Mouse (Mus musculus) midbrain, postnatal 0 days (tissue): ENCODE data around the gene Elmsan1. TPM values are rescaled to one million over a fixed set of nuclear protein-coding genes. Genes with fewer than 3 reads are reported as not detected.

Experiments used
- ATAC-seq: fragments of 200-750 bp; cut with Nextera tagmentation; 2 replicates; pipeline ENCODE4 v1.8.0; 2017; ENCODE audit warnings: moderate number of reproducible peaks, mild to moderate bottlenecking, moderate TSS enrichment, moderate library complexity; ENCODE audit not compliant: low FRiP score
- DNase-seq: peaks from one replicate; pipeline ENCODE4 v3.0.0-alpha.2; 2015; ENCODE audit warnings: low spot score
- H3K27ac ChIP-seq: fragments of 300-500 bp; sonication (generic); 2 replicates; pipeline ENCODE4 v1.5.1; 2014; ENCODE audit warnings: low read depth, mild to moderate bottlenecking, low read length, mixed read lengths
- H3K27me3 ChIP-seq: fragments of 300-500 bp; sonication (generic); 2 replicates; pipeline ENCODE4 v1.6.1; 2014; ENCODE audit warnings: low read length, control low read depth, mixed read lengths; ENCODE audit not compliant: insufficient read depth
- H3K36me3 ChIP-seq: fragments of 300-500 bp; sonication (generic); 2 replicates; pipeline ENCODE4 v1.6.1; 2014; ENCODE audit warnings: low read length, control low read depth, mixed read lengths; ENCODE audit not compliant: insufficient read depth
- H3K4me1 ChIP-seq: fragments of 300-500 bp; sonication (generic); 2 replicates; pipeline ENCODE4 v1.6.1; 2014; ENCODE audit warnings: mild to moderate bottlenecking, control low read depth, antibody characterized with exemption, low read length, mixed read lengths; ENCODE audit not compliant: insufficient read depth
- H3K4me2 ChIP-seq: fragments of 300-500 bp; sonication (generic); 2 replicates; pipeline ENCODE4 v1.6.1; 2014; ENCODE audit warnings: low read depth, mild to moderate bottlenecking, low read length, mixed read lengths; ENCODE audit not compliant: poor library complexity, severe bottlenecking
- H3K4me3 ChIP-seq: fragments of 300-500 bp; sonication (generic); 2 replicates; pipeline ENCODE4 v1.5.1; 2014; ENCODE audit warnings: low read depth, mild to moderate bottlenecking, low read length, moderate library complexity
- H3K9ac ChIP-seq: fragments of 300-500 bp; sonication (generic); replicated peaks from 2 replicates; pipeline ENCODE4 v1.6.1; 2014; ENCODE audit warnings: mild to moderate bottlenecking, low read length, moderate library complexity, mixed read lengths; ENCODE audit not compliant: poor library complexity, severe bottlenecking
- H3K9me3 ChIP-seq: fragments of 300-500 bp; sonication (generic); 2 replicates; pipeline ENCODE4 v1.6.1; 2016; ENCODE audit warnings: low read length, control low read depth
- CTCF ChIP-seq: IDR thresholded peaks from 2 replicates; pipeline ENCODE4 v1.5.1; 2016; ENCODE audit warnings: antibody characterized with exemption, mild to moderate bottlenecking
- WGBS: fragments of 180-500 bp; shearing (Covaris S2); extraction: QIAGEN DNeasy Blood & Tissue Kit; methylation state at CpG from one replicate; pipeline ENCODE4 v1.1.7; 2014; 5-methylcytosine and 5-hydroxymethylcytosine counted together
- polyA plus RNA-seq: library from polyadenylated mRNA; unstranded; fragments of >200 nt; fragmentation: Nextera tagmentation; extraction: Ambion mirVana; gene quantifications from 2 replicates; pipeline ENCODE4 v1.2.1, GENCODE M21; 2015
- total RNA-seq: library from RNA; depleted of rRNA; stranded (reverse); fragments of >200 nt; gene quantifications from 2 replicates; pipeline ENCODE4 v1.2.3, GENCODE M21; 2014

Elmsan1 gene
- total and polyA plus RNA-seq, 2 experiments from 2014 or later: 3.0 to 15.6 TPM

GRCm38 (mm10) chr12:84188881-84189444 lies 29.7 kb downstream of the Elmsan1 start:
- WGBS: 75% methylated on average over 14 of the region's 14 CpGs
- H3K9me3 ChIP-seq: no peaks in the 10 kb centered on the region
- no peak for ATAC-seq
- no peak for DNase-seq
- no peaks in the 10 kb centered on the region for H3K27me3 ChIP-seq
- H3K4me3 ChIP-seq: no peak overlapping the region
- H3K4me1 ChIP-seq: peaks cover 7% of the 10 kb centered on the region; the same call in 1 of the 2 replicates
- no peak for TF ChIP-seq CTCF
- H3K36me3 ChIP-seq: no peaks in the 10 kb centered on the region
- H3K4me2 ChIP-seq: no peak overlapping the region
- H3K27ac ChIP-seq: no peak overlapping the region
- H3K9ac ChIP-seq: 0 out of 2 replicates have a peak overlapping the region, but pooled peaks have one; percentile 4

DNA sequence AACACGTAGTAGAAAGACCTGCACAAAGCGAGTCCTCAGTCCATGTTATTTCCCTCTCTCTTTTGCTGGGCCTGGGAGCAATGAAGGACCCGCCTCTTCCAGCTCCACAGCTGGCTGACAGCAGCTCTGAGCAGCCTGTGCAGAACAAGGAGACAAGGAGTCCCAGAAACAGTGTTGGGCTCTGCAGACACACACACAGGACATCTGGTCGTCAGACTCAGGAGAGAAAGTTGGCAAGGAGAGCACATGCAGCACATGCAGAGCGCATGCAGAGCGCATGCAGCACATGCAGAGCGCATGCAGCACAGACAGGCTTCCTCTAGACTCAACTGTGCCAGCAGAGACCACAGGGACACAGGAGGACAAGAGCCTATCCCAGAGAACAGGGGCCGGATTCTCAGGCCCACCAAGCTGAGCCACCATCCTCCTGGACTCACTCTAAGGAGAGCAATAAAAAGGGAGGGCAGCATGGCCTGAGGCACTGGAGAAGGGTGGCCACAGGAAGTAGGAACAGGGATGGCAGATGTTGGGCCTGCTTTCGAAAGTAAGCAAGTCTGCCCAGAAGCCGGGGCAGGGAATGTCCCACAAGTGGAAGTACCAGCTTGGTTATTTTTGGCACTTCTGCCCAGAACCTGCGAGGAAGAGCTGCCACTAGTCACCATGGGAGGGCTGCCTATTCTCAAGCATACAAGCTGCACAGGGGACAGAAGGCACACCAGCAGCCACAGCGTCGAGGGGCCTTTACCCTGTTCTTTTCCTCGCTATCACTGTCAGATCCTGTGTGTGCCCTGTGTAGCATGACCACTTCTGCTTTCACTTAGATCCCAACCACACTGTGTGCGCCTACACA lies 30.7 kb downstream of the Elmsan1 start:
- no peak for ATAC-seq

DNA sequence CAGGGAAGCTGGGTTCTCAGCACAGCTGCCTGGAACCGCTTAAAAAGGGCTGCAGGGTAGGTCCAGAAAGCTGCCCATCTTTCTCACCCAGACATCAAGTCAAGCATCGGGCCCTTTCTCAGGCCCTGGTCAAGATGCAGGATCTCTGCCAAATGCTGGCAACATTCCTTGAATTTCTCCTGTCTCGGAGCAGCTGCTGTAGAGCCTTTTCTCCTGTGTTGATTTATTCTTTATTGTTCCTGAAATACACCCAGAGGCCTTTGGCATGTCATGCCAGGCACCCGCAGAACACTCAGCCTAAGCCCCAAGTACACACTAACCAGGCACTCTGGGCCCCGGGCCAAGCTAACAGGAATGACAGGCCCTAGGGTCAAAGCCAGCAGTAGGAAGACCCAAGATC lies 31.7 kb downstream of the Elmsan1 start:
- 55% methylated on average over 5 of the region's 5 CpGs for WGBS
- Histone ChIP-seq H3K9ac (no peak overlapping the region), H3K27ac (no peak overlapping the region), H3K27me3 (no peaks in the 10 kb centered on the region), H3K4me2 (no peak overlapping the region), H3K4me3 (no peak overlapping the region), H3K9me3 (no peaks in the 10 kb centered on the region), H3K4me1 (peaks cover 4% of the 10 kb centered on the region; the same call in 1 of the 2 replicates), H3K36me3 (no peaks in the 10 kb centered on the region)
- no peak for TF ChIP-seq CTCF
- ATAC-seq: no peak
- peak; percentile 70 for DNase-seq

More for the DNA sequence above, 30.7 kb downstream of the Elmsan1 start:
- Histone ChIP-seq H3K27ac (no peak overlapping the region), H3K9ac (no peak overlapping the region), H3K4me3 (no peak overlapping the region), H3K27me3 (no peaks in the 10 kb centered on the region), H3K4me1 (peaks cover 7% of the 10 kb centered on the region; the same call in 1 of the 2 replicates), H3K36me3 (no peaks in the 10 kb centered on the region), H3K4me2 (no peak overlapping the region), H3K9me3 (no peaks in the 10 kb centered on the region)
- no peak for TF ChIP-seq CTCF
- peak; percentile 31 for DNase-seq
- WGBS: 75% methylated on average over 15 of the region's 15 CpGs

DNA sequence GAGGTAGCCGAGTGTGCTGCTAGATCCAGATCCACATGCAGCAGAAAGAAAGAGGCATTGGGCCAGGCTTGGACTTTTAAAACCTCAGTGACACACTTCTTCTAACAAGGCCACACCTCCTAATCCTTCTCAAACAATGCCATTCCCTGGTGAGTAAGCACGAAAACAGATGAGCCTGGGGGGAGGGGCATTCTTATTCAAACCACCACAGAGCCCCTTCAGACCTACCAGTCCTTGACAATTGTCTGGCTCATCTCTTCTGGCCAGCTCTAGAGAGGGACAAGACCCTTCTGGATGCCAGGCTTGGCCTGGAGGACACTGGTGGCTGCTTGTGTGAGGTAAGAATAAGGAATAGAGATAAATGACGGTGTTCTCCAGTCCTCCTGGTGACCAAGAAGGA lies 32.1 kb downstream of the Elmsan1 start:
- no peaks in the 10 kb centered on the region for H3K27me3 ChIP-seq
- H3K4me2 ChIP-seq: no peak overlapping the region
- H3K27ac ChIP-seq: no peak overlapping the region
- TF ChIP-seq CTCF: no peak
- no peaks in the 10 kb centered on the region for H3K36me3 ChIP-seq
- no peaks in the 10 kb centered on the region for H3K9me3 ChIP-seq
- no peak overlapping the region for H3K9ac ChIP-seq
- peak; percentile 27 for DNase-seq
- no peak for ATAC-seq
- WGBS: 47% methylated on average over 3 of the region's 3 CpGs
- peaks cover 4% of the 10 kb centered on the region; the same call in 1 of the 2 replicates for H3K4me1 ChIP-seq
- no peak overlapping the region for H3K4me3 ChIP-seq

DNA sequence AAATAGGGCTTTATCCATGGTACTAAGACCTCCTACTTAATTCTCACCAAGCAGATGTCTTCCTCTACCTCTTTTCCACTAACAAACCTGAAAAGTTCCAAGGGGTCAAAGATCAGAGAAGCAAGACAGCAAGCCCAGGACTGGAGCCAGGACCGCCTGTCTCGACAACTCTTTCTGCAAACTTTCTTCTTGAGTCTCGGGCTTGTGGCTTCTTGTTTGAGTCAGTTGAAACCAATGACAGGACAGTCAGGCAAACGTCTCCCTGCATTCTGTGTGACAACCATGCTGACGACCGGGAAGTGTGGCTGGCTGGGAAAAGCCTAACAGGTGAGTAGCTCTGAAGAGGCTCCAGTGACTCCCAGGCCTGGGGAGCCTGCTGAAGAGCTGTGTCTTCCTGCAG lies 33.1 kb downstream of the Elmsan1 start:
- H3K4me1 ChIP-seq: 0 out of 2 replicates have a peak, but pooled peaks cover 6% of the 10 kb centered on the region

DNA sequence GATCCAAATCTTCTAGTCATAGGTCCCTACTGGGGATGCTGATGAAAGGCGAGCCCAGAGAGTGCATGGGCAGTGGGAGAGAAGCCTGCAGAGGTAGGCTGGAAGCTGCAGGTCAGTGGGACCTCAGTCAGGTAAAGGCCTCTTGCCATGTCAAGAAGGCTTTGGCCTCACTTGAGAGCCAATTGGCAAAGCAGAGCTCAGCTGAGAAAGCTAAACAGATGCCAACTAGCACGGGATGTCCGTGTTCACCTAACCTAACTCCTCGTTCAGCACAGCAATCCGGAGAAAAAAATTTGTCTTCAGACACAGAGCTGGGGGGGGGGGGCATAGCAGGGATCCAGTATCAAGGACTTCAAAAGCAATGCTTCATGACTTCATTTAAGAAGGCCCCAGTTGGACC lies 33.7 kb downstream of the Elmsan1 start:
- Histone ChIP-seq H3K27ac (no peak overlapping the region), H3K36me3 (no peaks in the 10 kb centered on the region), H3K4me2 (no peak overlapping the region), H3K9me3 (no peaks in the 10 kb centered on the region), H3K4me3 (no peak overlapping the region), H3K9ac (no peak overlapping the region), H3K4me1 (peaks cover 6% of the 10 kb centered on the region; the same call in 1 of the 2 replicates), H3K27me3 (no peaks in the 10 kb centered on the region)
- 60% methylated on average over 5 of the region's 5 CpGs for WGBS
- ATAC-seq: no peak
- no peak for TF ChIP-seq CTCF
- DNase-seq: no peak

More for the DNA sequence above, 33.1 kb downstream of the Elmsan1 start:
- no peak overlapping the region for H3K4me3 ChIP-seq
- ATAC-seq (no peak), DNase-seq (no peak)
- H3K27me3 ChIP-seq: no peaks in the 10 kb centered on the region
- H3K9ac ChIP-seq: no peak overlapping the region
- no peaks in the 10 kb centered on the region for H3K9me3 ChIP-seq
- no peaks in the 10 kb centered on the region for H3K36me3 ChIP-seq
- no peak overlapping the region for H3K27ac ChIP-seq
- no peak overlapping the region for H3K4me2 ChIP-seq
- no peak for TF ChIP-seq CTCF
- 61% methylated on average over 6 of the region's 6 CpGs for WGBS
